Mouse (Mus musculus) brain, embryonic 14.5 days (tissue): ENCODE results near the gene Ppp1r21.

ENCODE experiments used
- CTCF ChIP-seq: fragments of 200-500 bp; IDR thresholded peaks from 2 replicates; pipeline ENCODE4 v1.5.1; 2012; ENCODE audit warnings: inconsistent platforms, mild to moderate bottlenecking, moderate library complexity, borderline replicate concordance; ENCODE audit not compliant: insufficient read depth, insufficient read length; ENCODE audit errors: extremely low read depth
- POLR2A ChIP-seq: fragments of 200-500 bp; IDR thresholded peaks from 2 replicates; pipeline ENCODE4 v1.6.1; 2012; ENCODE audit warnings: mild to moderate bottlenecking, inconsistent platforms, borderline replicate concordance; ENCODE audit not compliant: poor library complexity, insufficient read depth, insufficient read length, severe bottlenecking; ENCODE audit errors: extremely low read depth

DNA sequence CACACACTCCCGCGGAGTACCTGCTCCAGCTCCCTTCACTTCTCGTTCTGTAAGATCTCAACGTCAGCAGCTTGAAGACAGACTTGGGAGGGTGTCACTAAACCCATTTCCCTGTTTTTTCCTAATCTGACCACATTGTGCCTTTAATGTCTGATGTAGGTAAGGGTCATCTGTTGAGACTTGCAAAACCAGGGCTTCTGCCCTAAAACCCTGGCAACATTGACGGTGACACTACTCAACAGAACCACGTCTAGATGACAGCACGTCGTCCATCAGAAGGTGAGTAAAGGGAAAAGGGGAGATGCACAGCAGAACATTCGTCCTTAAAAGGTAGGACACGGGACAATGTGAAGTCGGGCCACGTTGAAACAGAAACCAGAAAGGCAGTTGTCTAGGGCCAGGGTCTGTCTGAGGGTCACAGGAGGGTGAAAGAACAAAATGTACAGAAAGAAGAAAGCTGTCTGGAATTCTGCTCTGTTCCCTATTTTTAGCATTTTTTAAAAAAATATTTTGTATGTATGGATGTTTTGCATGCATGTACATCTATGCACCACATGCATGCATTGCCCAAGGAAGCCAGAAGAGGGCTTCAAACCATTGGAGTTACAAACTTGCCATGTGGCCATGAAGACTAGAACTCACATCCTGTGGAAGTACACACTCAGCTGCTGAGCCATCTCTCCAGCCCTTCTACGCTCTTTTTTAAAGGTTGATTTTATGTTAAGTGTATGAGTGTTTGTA, 38.4 kb upstream of the Ppp1r21 start:
- TF ChIP-seq CTCF (peak; percentile 19; the same call in 1 of the 2 replicates), POLR2A (no peak)
